Mouse (Mus musculus): ENCODE data around the gene Dvl3.

- TF ChIP-seq CTCF (IDR thresholded peaks at IDR 0.05; ENCODE audit: low read depth), result no peak
- TF ChIP-seq EP300 (IDR thresholded peaks at IDR 0.05; ENCODE audit: low read depth), result no peak
Observed at GRCm38 (mm10) chr16:20537601-20538320, 21.0 kb downstream of the Dvl3 start.
